Mouse (Mus musculus) heart, embryonic 12.5 days (tissue): ENCODE measurements at regions not wholly inside any gene's neighbourhood (a gene's known extent, or its start where the extent isn't known, plus 50 kb on each side); places are given as distances from the start of the nearest gene placed in this dataset.
A peak's percentile ranks its signal among the peaks of the same experiment; 100 is the strongest.

ENCODE experiments used
- ATAC-seq: fragments of 200-750 bp; cut with Nextera tagmentation; 2 replicates; pipeline ENCODE4 v1.8.0; 2017; ENCODE audit warnings: moderate TSS enrichment, moderate library complexity; ENCODE audit not compliant: insufficient number of reproducible peaks, low FRiP score
- H3K27ac ChIP-seq: fragments of 300-500 bp; sonication (generic); 2 replicates; pipeline ENCODE4 v1.5.1; 2016; ENCODE audit warnings: mild to moderate bottlenecking, moderate library complexity; ENCODE audit not compliant: poor library complexity, severe bottlenecking
- H3K27me3 ChIP-seq: fragments of 300-500 bp; sonication (generic); replicated peaks from 2 replicates; pipeline ENCODE4 v1.6.1; 2016; ENCODE audit warnings: mild to moderate bottlenecking, moderate library complexity
- H3K36me3 ChIP-seq: fragments of 300-500 bp; sonication (generic); 2 replicates; pipeline ENCODE4 v1.6.1; 2016; ENCODE audit warnings: mild to moderate bottlenecking, moderate library complexity
- H3K4me1 ChIP-seq: fragments of 300-500 bp; sonication (generic); replicated peaks from 2 replicates; pipeline ENCODE4 v1.6.1; 2016; ENCODE audit warnings: mild to moderate bottlenecking
- H3K4me2 ChIP-seq: fragments of 300-500 bp; sonication (generic); 2 replicates; pipeline ENCODE4 v1.6.1; 2016; ENCODE audit warnings: mild to moderate bottlenecking, moderate library complexity
- H3K4me3 ChIP-seq: fragments of 300-500 bp; sonication (generic); 2 replicates; pipeline ENCODE4 v1.5.1; 2016; ENCODE audit warnings: mild to moderate bottlenecking
- H3K9ac ChIP-seq: fragments of 300-500 bp; sonication (generic); 2 replicates; pipeline ENCODE4 v1.6.1; 2016; ENCODE audit warnings: mild to moderate bottlenecking, moderate library complexity
- H3K9me3 ChIP-seq: fragments of 300-500 bp; sonication (generic); replicated peaks from 2 replicates; pipeline ENCODE4 v1.6.1; 2016; ENCODE audit warnings: mild to moderate bottlenecking, moderate library complexity
- whole genome bisulfite sequencing: fragments of 180-500 bp; shearing (Covaris S2); methylation state at CpG from one replicate; pipeline ENCODE4 v1.1.7; 2016; 5-methylcytosine and 5-hydroxymethylcytosine counted together

- H3K9ac ChIP-seq, result no peak overlapping the region
- no peaks in the 10 kb centered on the region for H3K4me1 ChIP-seq
- no peak overlapping the region for H3K27ac ChIP-seq
- H3K4me3 ChIP-seq, result no peak overlapping the region
- no peak overlapping the region for H3K4me2 ChIP-seq
- no peaks in the 10 kb centered on the region for H3K36me3 ChIP-seq
- no peaks in the 10 kb centered on the region for H3K27me3 ChIP-seq
- no peaks in the 10 kb centered on the region for H3K9me3 ChIP-seq
- WGBS, result 67% methylated on average over 3 of the region's 3 CpGs
- no peak for ATAC-seq
These were observed 295.5 kb downstream of the Pmp22 start for GRCm38 (mm10) chr11:63424319-63424718.

- Histone ChIP-seq H3K4me2 (no peak overlapping the region), H3K27ac (no peak overlapping the region), H3K4me3 (no peak overlapping the region), H3K9me3 (no peaks in the 10 kb centered on the region), H3K9ac (no peak overlapping the region), H3K4me1 (no peaks in the 10 kb centered on the region), H3K36me3 (no peaks in the 10 kb centered on the region), H3K27me3 (no peaks in the 10 kb centered on the region)
- ATAC-seq, result no peak
- WGBS, result 55% methylated on average over 11 of the region's 11 CpGs
These were observed 297.0 kb downstream of the Pmp22 start for GRCm38 (mm10) chr11:63425741-63426140.

GRCm38 (mm10) chr11:63453786-63454185 lies 325.0 kb downstream of the Pmp22 start:
- Histone ChIP-seq H3K4me1 (peaks cover 17% of the 10 kb centered on the region), H3K36me3 (no peaks in the 10 kb centered on the region), H3K4me3 (no peak overlapping the region), H3K27me3 (no peaks in the 10 kb centered on the region), H3K9ac (no peak overlapping the region), H3K4me2 (no peak overlapping the region), H3K9me3 (no peaks in the 10 kb centered on the region; the same call in 1 of the 2 replicates), H3K27ac (no peak overlapping the region)
- 68% methylated on average over 5 of the region's 5 CpGs for WGBS
- ATAC-seq, result no peak

- peaks cover 17% of the 10 kb centered on the region for H3K4me1 ChIP-seq
- H3K9ac ChIP-seq, result no peak overlapping the region
- no peaks in the 10 kb centered on the region for H3K27me3 ChIP-seq
- no peak for ATAC-seq
- WGBS, result 44% methylated on average over 17 of the region's 17 CpGs
- H3K4me2 ChIP-seq, result no peak overlapping the region
- H3K4me3 ChIP-seq, result no peak overlapping the region
- no peak overlapping the region for H3K27ac ChIP-seq
- H3K9me3 ChIP-seq, result no peaks in the 10 kb centered on the region; the same call in 1 of the 2 replicates
- H3K36me3 ChIP-seq, result no peaks in the 10 kb centered on the region
These were observed 326.2 kb downstream of the Pmp22 start for GRCm38 (mm10) chr11:63454910-63455531.

- no peak overlapping the region for H3K9ac ChIP-seq
- no peaks in the 10 kb centered on the region; the same call in 1 of the 2 replicates for H3K9me3 ChIP-seq
- no peaks in the 10 kb centered on the region for H3K36me3 ChIP-seq
- 63% methylated on average over 3 of the region's 3 CpGs for WGBS
- H3K4me1 ChIP-seq, result peaks cover 17% of the 10 kb centered on the region
- no peak overlapping the region for H3K4me3 ChIP-seq
- no peak overlapping the region for H3K27ac ChIP-seq
- H3K4me2 ChIP-seq, result no peak overlapping the region
- H3K27me3 ChIP-seq, result no peaks in the 10 kb centered on the region
- ATAC-seq, result no peak
These were observed 327.6 kb downstream of the Pmp22 start for GRCm38 (mm10) chr11:63456356-63456755.

- Histone ChIP-seq H3K4me3 (no peak overlapping the region), H3K27me3 (no peaks in the 10 kb centered on the region; the same call in 1 of the 2 replicates), H3K4me1 (peaks cover 17% of the 10 kb centered on the region), H3K9me3 (no peaks in the 10 kb centered on the region), H3K27ac (no peak overlapping the region), H3K4me2 (no peak overlapping the region), H3K36me3 (no peaks in the 10 kb centered on the region), H3K9ac (no peak overlapping the region)
- no peak for ATAC-seq
- 37% methylated on average over 5 of the region's 5 CpGs for WGBS
These were observed 328.5 kb downstream of the Pmp22 start for GRCm38 (mm10) chr11:63457250-63457649.

GRCm38 (mm10) chr11:63460146-63460545 lies 331.4 kb downstream of the Pmp22 start:
- WGBS, result 78% methylated on average over 7 of the region's 7 CpGs
- peaks cover 7% of the 10 kb centered on the region for H3K27me3 ChIP-seq
- no peak for ATAC-seq
- H3K9me3 ChIP-seq, result no peaks in the 10 kb centered on the region
- H3K27ac ChIP-seq, result no peak overlapping the region
- H3K9ac ChIP-seq, result no peak overlapping the region
- no peaks in the 10 kb centered on the region for H3K36me3 ChIP-seq
- H3K4me2 ChIP-seq, result no peak overlapping the region
- no peak overlapping the region for H3K4me3 ChIP-seq
- H3K4me1 ChIP-seq, result peaks cover 17% of the 10 kb centered on the region

GRCm38 (mm10) chr11:63463797-63464331 lies 335.1 kb downstream of the Pmp22 start:
- H3K27me3 ChIP-seq, result peaks cover 7% of the 10 kb centered on the region
- H3K9me3 ChIP-seq, result 0 out of 2 replicates have a peak, but pooled peaks cover 2% of the 10 kb centered on the region
- no peak overlapping the region for H3K9ac ChIP-seq
- H3K4me1 ChIP-seq, result no peaks in the 10 kb centered on the region
- no peaks in the 10 kb centered on the region for H3K36me3 ChIP-seq
- no peak for ATAC-seq
- H3K27ac ChIP-seq, result no peak overlapping the region
- H3K4me3 ChIP-seq, result no peak overlapping the region
- WGBS, result 66% methylated on average over 18 of the region's 18 CpGs
- peak overlapping the region; percentile 21; the same call in 1 of the 2 replicates for H3K4me2 ChIP-seq

- Histone ChIP-seq H3K4me3 (no peak overlapping the region), H3K27me3 (peaks cover 7% of the 10 kb centered on the region), H3K4me2 (no peak overlapping the region), H3K9me3 (0 out of 2 replicates have a peak, but pooled peaks cover 2% of the 10 kb centered on the region), H3K36me3 (no peaks in the 10 kb centered on the region), H3K4me1 (no peaks in the 10 kb centered on the region), H3K9ac (no peak overlapping the region), H3K27ac (no peak overlapping the region)
- ATAC-seq, result no peak
- WGBS, result 79% methylated on average over 6 of the region's 6 CpGs
These were observed 337.2 kb downstream of the Pmp22 start for GRCm38 (mm10) chr11:63465941-63466340.

- Histone ChIP-seq H3K4me1 (no peaks in the 10 kb centered on the region), H3K4me2 (no peak overlapping the region), H3K27ac (no peak overlapping the region), H3K9ac (no peak overlapping the region), H3K36me3 (no peaks in the 10 kb centered on the region), H3K4me3 (no peak overlapping the region), H3K27me3 (peaks cover 7% of the 10 kb centered on the region), H3K9me3 (0 out of 2 replicates have a peak, but pooled peaks cover 2% of the 10 kb centered on the region)
- WGBS, result 80% methylated on average over 2 of the region's 2 CpGs
- no peak for ATAC-seq
These were observed 337.8 kb downstream of the Pmp22 start for GRCm38 (mm10) chr11:63466541-63466940.

GRCm38 (mm10) chr11:63474831-63475230 lies 346.0 kb downstream of the Pmp22 start:
- no peak overlapping the region for H3K4me2 ChIP-seq
- no peaks in the 10 kb centered on the region for H3K27me3 ChIP-seq
- H3K27ac ChIP-seq, result no peak overlapping the region
- no peak overlapping the region for H3K4me3 ChIP-seq
- no peak overlapping the region for H3K9ac ChIP-seq
- H3K4me1 ChIP-seq, result no peaks in the 10 kb centered on the region
- no peaks in the 10 kb centered on the region for H3K36me3 ChIP-seq
- no peak for ATAC-seq
- peaks cover 15% of the 10 kb centered on the region for H3K9me3 ChIP-seq
- 92% methylated on average over 15 of the region's 15 CpGs for WGBS
